Mouse (Mus musculus) midbrain, embryonic 13.5 days (tissue): ENCODE measurements at regions not wholly inside any gene's neighbourhood (a gene's known extent, or its start where the extent isn't known, plus 50 kb on each side); places are given as distances from the start of the nearest gene placed in this dataset.

ENCODE experiments used
- ATAC-seq: fragments of 200-750 bp; cut with Nextera tagmentation; 2 replicates; pipeline ENCODE4 v1.8.0; 2017; ENCODE audit warnings: mild to moderate bottlenecking, moderate TSS enrichment, moderate library complexity
- H3K27ac ChIP-seq: fragments of 300-500 bp; sonication (generic); 2 replicates; pipeline ENCODE4 v1.5.1; 2015; ENCODE audit warnings: inconsistent platforms, mild to moderate bottlenecking, moderate library complexity
- H3K27me3 ChIP-seq: fragments of 300-500 bp; sonication (generic); 2 replicates; pipeline ENCODE4 v1.6.1; 2015; ENCODE audit warnings: mild to moderate bottlenecking, inconsistent platforms
- H3K36me3 ChIP-seq: fragments of 300-500 bp; sonication (generic); 2 replicates; pipeline ENCODE4 v1.6.1; 2015; ENCODE audit warnings: mild to moderate bottlenecking, inconsistent platforms
- H3K4me1 ChIP-seq: fragments of 300-500 bp; sonication (generic); replicated peaks from 2 replicates; pipeline ENCODE4 v1.6.1; 2015; ENCODE audit warnings: inconsistent platforms
- H3K4me2 ChIP-seq: fragments of 300-500 bp; sonication (generic); replicated peaks from 2 replicates; pipeline ENCODE4 v1.6.1; 2015; ENCODE audit warnings: moderate library complexity, mild to moderate bottlenecking, inconsistent platforms
- H3K4me3 ChIP-seq: fragments of 300-500 bp; sonication (generic); replicated peaks from 2 replicates; pipeline ENCODE4 v1.5.1; 2015; ENCODE audit warnings: mild to moderate bottlenecking, inconsistent platforms
- H3K9ac ChIP-seq: fragments of 300-500 bp; sonication (generic); replicated peaks from 2 replicates; pipeline ENCODE4 v1.6.1; 2015; ENCODE audit warnings: mild to moderate bottlenecking, inconsistent platforms
- H3K9me3 ChIP-seq: fragments of 300-500 bp; sonication (generic); 2 replicates; pipeline ENCODE4 v1.6.1; 2016; ENCODE audit warnings: mild to moderate bottlenecking, inconsistent platforms
- WGBS: fragments of 180-500 bp; shearing (Covaris S2); methylation state at CpG from one replicate; pipeline ENCODE4 v1.1.7; 2015; 5-methylcytosine and 5-hydroxymethylcytosine counted together

DNA sequence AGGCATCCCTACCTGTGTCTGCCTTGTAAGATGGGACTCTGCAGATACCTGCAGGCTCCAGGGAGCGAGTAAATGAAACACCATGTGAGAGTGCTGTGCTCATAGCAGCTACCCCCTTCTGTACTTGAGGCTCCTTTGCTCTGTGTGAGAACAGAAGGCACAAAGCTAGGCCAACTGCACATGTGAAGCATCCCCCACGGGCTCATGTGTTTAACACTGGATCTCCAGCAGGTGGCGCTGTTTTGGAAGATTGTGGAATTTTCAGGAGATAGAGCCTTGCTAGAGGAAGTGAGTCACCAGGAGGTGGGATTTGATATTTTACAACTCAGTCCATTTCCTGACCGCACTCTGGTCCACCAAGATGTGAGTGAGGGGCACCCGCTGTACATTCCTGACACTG, 54.0 kb upstream of the Habp2 start:
- Histone ChIP-seq H3K4me3 (no peak overlapping the region), H3K36me3 (no peaks in the 10 kb centered on the region), H3K27ac (no peak overlapping the region; the same call in 1 of the 2 replicates), H3K9ac (no peak overlapping the region), H3K27me3 (no peaks in the 10 kb centered on the region), H3K9me3 (no peaks in the 10 kb centered on the region), H3K4me2 (no peak overlapping the region), H3K4me1 (peaks cover 30% of the 10 kb centered on the region)
- no peak for ATAC-seq
- WGBS, result 96% methylated on average over 5 of the region's 5 CpGs

DNA sequence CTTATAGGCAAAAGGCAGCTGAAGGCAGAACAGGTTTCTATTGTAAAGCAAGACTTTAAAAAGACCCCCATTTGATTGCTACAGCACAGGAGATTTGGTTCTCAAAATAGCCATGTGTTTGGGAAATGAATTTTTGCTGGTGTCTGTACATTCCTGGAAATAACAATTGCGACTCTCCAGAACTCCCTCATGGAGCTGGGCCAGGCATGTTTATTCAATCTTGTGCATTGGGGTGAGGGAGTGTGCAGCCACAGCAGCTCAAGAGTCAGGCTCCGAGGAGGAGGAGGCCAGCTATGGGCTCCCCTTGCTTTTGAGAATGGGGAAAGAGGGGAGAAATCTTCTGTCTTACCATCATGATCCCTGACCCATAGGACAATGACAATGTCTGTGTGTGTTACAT, 51.9 kb upstream of the Habp2 start:
- no peak overlapping the region for H3K4me2 ChIP-seq
- no peaks in the 10 kb centered on the region for H3K27me3 ChIP-seq
- 69% methylated on average over 2 of the region's 2 CpGs for WGBS
- H3K4me3 ChIP-seq, result no peak overlapping the region
- peaks cover 30% of the 10 kb centered on the region for H3K4me1 ChIP-seq
- H3K27ac ChIP-seq, result peak overlapping the region; percentile 51
- ATAC-seq, result no peak
- H3K9ac ChIP-seq, result no peak overlapping the region
- no peaks in the 10 kb centered on the region for H3K9me3 ChIP-seq
- H3K36me3 ChIP-seq, result no peaks in the 10 kb centered on the region
